Mouse (Mus musculus) spleen, postnatal 14 days (tissue): ENCODE results near the gene Sgms2.

Experiments
- DNase-seq, 2 experiments: peaks; one replicate each; pipeline ENCODE4 v3.0.0; 2021 to 2022; ENCODE audit warnings: low spot score in 2 of 2

The Sgms2 gene

DNA sequence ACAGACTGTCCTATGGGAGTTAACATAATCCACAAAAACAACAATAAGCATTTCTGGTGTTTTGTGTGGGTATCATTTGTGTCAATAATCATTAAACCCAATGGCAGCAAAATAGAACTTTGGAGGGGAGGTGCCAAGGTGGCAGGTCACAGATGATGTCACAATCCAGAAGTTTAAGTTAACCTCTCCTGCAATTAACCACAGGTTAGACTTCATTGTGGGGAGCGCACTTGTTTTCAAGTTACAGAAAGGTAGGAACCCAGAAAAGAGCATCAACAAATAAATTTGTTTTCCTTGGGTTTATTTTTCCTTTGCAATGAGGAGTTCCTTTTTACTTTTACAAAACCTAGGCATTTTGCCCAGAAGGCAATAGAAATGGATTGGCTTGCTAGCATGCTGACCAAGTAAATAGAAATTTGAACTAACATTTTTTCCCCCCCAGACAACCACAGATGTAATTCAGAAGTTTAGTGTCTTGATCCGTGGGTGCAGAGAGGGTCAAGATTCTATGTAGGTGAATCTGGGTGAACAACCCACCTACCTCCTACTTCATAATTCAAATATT lies at the start of gene Sgms2:
Sgms2 (minus strand) TSS at position 51 of the 565 bp plus-strand sequence.
- no peak for DNase-seq

GRCm38 (mm10) chr3:131525229-131525628 lies 34.0 kb upstream of the Sgms2 start:
- no peak for DNase-seq

DNA sequence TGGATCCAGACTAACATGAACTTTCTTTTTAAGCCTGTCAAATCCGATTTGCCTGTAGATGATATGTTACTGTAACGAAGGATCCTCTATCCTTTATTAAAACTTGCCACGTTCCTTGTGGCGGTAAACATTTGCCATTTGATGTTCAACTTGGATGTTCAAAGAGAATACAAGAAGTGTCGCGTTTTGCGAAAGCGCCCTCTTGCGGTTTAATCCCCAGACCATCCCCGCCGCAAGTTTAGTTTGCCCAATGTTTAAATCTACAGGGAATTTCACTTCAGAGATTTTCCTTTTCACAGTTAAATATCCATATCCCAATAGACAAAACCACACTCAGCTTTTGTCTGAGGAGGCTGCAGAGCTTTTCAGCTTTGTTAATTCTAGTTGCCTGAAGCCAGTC lies 33.6 kb upstream of the Sgms2 start:
- no peak for DNase-seq

- DNase-seq, result no peak
Observed at GRCm38 (mm10) chr3:131524210-131524609, 33.0 kb upstream of the Sgms2 start.

GRCm38 (mm10) chr3:131523749-131524148 lies 32.5 kb upstream of the Sgms2 start:
- no peak for DNase-seq

GRCm38 (mm10) chr3:131522243-131522642 lies 31.0 kb upstream of the Sgms2 start:
- no peak for DNase-seq

DNA sequence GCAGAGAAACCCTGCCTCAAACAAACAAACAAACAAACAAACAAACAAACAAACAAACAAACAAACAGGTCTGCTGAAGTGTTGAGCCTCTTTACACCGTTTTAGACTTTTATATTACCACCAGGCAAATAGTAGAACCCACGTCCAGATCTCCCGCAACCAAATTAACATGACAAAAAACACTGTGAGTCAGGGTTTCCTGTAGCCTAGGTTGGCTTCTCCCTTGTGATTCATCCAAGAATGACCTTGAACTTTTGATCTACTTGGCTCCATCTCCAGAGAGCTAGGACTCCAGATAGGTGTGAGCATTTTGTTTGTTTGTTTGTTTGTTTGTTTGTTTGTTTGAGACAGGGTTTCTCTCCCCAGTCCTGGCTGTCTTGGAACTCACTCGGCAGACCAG lies 30.0 kb upstream of the Sgms2 start:
- DNase-seq, result no peak

DNA sequence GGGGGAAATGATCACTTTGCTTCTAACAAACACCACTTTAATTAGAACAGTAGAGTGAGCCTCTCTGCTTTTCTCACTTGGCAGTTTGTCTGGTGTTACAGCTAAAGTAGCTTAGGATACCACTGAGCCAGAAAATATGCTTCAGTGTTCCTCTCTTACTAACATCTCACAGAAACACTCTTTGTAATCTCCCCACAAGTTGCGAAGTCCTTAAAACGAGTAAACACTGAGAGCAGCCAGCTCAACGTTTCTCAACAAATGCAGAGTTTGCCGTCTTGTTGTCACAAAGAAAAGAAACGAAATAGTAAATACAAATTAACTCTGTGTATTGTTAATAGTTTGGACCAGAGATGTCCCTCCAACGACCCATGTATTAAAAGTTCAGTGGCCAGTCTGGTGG lies 26.5 kb upstream of the Sgms2 start:
- no peak for DNase-seq

- DNase-seq, result no peak
Observed at GRCm38 (mm10) chr3:131516332-131516999, 25.3 kb upstream of the Sgms2 start.

GRCm38 (mm10) chr3:131511616-131512015 lies 20.4 kb upstream of the Sgms2 start:
- DNase-seq, result no peak

DNA sequence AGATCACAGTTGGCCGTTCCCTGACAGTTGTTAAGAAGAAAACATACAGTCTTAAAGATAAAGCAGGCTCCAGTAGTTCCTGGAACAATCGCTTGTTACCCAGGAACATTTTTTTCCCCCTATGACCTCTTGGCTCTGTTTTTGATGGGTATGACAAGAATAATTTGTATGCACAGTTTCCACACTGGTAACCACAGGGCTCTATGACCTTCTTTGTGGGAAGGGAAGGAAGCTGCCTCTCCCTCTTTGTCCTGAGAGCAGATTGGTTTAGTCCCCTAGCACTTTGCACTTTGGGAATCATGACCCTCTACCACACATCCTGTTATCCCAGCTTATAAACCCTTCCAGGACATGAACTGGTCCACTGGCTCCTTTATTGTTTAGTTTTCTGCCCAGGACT lies 16.8 kb upstream of the Sgms2 start:
- no peak for DNase-seq

- no peak for DNase-seq
Observed at GRCm38 (mm10) chr3:131504595-131505223, 13.5 kb upstream of the Sgms2 start.

DNA sequence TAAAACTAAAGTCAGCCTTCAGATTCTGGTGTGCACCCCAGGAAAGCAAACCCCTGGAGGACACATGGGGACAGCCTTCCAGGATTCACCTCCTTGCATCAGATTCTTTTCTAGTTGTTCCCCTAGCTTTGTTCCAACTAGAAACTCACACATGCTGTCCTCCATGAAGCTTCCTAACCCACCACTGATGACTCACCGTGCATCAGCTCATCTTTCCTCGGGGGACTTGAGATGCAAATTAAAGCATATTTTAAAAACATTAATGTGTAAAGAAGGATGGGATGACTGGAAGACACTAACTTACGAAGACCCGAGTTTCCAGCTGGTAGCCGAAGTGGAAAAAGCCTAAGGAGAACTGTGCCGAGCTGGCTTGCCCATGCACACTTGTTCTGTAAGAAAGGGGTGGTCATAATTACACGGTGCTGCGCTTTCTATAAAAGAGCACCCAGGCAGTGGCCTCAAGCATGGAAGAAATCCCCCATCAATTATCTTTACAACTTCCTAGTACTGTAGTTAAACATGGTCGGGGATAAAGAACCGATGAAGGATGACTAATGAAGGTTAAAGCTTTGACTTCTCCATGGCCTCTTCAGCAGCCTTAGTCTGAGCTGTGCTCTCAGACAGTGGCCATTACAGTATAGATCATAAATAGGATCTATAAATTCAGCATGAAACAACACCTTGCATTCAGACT lies 10.6 kb upstream of the Sgms2 start:
- DNase-seq, result no peak

DNA sequence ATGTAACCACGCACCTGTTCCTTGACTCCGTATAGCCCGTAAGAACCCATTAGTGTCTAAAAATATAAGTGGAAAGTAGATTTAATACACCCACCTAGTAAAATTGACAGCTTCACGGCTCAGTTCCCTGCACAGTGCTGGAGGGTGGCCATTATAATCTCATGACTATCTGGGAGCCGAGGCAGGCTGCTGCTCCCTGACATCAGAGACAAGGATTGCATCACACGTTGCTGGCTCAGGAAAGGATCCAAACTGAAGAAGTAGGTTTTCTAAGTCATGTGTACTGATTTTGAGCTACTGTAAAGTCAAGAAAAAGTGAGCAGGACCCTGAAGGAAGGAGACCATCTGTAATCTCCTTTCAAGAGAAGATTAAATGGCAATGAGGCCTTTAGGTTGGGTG lies 8.4 kb upstream of the Sgms2 start:
- no peak for DNase-seq

- no peak for DNase-seq
Observed at GRCm38 (mm10) chr3:131496506-131497122, 5.4 kb upstream of the Sgms2 start.

GRCm38 (mm10) chr3:131495076-131495475 lies 3.9 kb upstream of the Sgms2 start:
- DNase-seq, result no peak

DNA sequence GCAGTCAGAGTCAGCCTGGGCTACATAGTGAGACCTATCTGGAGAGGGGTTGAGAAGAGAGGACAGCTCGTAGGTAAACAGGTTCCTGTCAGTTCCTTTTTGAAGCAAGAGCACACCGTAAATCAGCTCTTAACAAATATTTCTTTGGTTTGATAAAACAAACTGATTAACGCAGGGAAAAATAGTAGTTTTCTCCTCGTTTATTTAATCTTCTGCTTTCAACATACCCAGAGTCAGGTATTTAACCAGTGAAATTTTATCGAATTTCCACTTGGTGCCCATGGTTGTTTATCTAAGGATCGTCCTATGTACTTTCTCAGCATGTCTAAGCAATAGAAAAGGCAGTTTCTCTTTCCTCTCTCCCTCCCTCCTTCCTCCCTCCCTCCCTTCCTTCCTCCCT lies 2.0 kb upstream of the Sgms2 start:
- DNase-seq, result no peak

DNA sequence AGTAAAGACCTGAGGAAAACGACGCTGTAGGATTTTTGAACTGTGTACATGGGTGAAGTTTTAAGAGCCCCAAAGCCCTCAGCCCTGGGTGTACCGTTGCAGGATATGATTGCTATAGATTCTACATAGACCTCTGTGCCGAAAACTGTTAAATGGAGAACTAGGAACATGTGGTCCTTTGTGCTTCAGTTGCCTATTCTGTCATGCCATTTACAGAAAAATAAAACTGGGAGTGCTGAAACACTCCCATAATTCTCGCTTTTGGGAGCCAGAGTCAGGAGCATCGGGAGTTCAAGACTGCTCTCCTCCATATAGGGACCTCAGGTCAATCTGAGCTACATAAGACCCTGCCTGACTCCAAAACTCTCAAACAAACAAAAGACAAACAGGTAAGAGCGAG lies 769 bp upstream of the Sgms2 start:
- no peak for DNase-seq

- DNase-seq, result no peak
Observed at GRCm38 (mm10) chr3:131490143-131490908, 885 bp downstream of the Sgms2 start.

GRCm38 (mm10) chr3:131489657-131490142 lies 1.5 kb downstream of the Sgms2 start:
- DNase-seq, result no peak

GRCm38 (mm10) chr3:131488969-131489368 lies 2.2 kb downstream of the Sgms2 start:
- no peak for DNase-seq
